Mouse (Mus musculus) heart, adult 9 months (tissue): ENCODE results near the gene Cd6.

Source experiments
- DNase-seq, 2 experiments: peaks; one replicate each; pipeline ENCODE4 v3.0.0; 2022; ENCODE audit warnings: low spot score in 2 of 2

Cd6 gene

GRCm38 (mm10) chr19:10803751-10804150 is 26.1 kb downstream of the Cd6 start:
- DNase-seq: no peak

DNA sequence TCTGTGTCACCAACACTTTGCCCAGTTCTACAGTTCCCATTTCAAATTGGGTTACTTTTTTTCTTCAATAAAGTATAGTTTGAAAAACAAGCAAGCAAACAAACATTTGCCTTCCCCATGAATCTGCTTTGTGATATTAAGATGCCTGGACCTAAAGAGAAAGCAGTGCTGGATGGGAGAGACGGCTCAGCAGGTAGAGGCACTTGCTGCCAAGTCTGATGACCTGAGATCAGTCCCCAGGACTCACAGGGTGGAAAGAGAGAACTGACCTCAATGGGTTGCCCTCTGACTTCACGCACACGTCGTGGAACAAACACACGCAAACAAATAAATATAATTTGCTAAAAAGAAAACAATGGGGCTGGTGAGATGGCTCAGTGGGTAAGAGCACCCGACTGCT is 28.0 kb downstream of the Cd6 start:
- no peak for DNase-seq

DNA sequence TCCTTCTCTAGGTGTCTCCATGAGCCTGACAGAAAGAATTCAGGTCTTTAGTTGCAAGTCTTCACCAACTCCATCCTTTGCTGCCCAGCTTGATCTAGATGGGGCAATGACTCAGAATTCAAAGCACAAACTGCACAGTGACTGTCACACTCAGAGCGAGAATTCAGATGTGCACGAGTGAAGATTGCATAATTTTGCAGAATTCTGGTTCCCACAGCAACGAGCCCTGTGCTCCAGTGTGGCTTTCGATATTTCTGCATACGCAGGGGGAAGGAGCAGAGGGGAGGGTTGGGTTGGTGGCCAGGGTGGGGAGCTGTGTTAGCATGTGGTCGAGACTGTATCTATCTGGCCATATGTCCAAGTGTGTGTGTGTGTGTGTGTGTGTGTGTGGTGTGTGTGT is 28.8 kb downstream of the Cd6 start:
- no peak for DNase-seq

DNA sequence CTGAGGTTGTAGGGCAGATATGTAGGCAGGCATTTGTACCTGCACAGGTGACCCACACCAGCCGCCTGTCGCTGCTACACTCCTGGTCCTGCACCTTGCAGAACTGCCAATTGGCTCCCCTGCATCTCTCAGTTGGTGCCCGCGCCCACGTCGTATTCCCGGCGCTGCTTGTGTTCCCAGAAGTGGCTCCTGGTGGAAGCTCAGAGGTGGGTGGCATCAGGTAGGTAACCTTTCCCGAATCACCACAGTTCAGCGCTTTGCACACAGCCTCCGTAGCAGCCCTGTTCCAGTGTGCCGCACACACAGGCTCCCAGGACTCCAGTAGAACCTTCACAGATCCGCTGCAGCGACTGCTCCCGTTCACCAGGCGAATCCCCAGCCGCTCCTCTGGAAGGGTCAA is 30.7 kb downstream of the Cd6 start:
- no peak for DNase-seq

- no peak for DNase-seq
Observed at GRCm38 (mm10) chr19:10798576-10798975, 31.3 kb downstream of the Cd6 start.

DNA sequence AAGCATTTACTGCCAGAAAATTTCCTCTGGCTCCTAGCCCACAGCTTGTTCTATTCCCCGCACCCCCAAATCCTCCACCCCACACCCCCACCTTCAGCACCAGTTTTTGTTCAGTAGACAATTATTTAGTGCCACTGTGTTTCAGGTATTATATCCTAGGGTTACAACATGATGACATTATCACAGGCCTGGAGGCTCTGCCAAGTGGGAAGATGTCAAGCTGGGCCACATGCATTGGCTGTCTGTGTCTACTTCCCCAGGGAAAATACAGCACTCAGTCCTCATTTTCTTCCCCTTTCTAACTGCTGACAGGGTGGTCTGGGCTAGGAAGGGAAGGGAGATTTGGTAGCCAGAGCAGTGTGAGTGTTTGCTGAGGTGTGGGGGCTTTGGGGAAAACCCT is 34.9 kb downstream of the Cd6 start:
- DNase-seq: no peak

- no peak for DNase-seq
Observed at GRCm38 (mm10) chr19:10793044-10793443, 36.8 kb downstream of the Cd6 start.

GRCm38 (mm10) chr19:10790323-10790722 is 39.5 kb downstream of the Cd6 start:
- DNase-seq: no peak

DNA sequence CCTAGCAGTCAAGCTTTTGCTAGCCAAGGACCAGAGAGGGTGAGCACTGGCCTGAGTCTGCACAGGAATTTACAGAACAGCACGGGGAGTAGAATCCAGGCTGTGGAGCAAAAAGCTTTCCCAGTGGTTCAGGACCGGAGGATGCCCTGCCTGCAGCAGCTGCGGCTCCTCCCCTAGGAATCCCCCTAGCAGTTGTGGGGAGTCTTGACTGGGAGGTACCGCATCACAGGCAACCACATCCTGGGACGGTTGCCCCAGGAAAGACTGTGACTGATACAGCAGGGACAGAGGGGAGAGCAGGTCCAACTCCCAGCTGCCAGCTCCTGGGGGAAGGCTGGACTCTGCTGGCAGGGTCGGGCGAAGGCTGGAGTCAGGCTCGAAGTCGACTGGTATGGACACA is 41.6 kb downstream of the Cd6 start:
- no peak for DNase-seq

- no peak for DNase-seq
Observed at GRCm38 (mm10) chr19:10787406-10787805, 42.5 kb downstream of the Cd6 start.

DNA sequence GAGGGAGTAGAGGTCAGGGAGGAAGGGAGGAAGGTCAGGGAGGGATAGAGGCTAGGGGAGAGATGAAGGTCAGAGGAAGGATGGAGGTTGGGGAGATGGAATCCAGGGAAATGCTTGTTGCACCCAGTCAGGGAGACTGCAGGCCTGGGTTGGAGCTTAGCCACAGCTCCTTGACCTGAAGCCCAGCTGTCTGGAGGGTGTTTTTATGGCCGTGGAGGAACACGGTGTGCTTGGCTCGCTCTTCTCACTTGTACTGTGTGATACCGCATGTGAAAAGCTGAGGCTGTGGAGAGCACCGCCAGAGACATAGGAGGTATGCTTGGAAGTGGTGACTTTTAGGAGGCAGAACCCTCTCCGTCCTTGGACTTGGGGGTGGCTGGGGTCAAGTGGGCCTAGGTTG is 43.1 kb downstream of the Cd6 start:
- DNase-seq: peak in 1 of 2 experiments; percentile 32

GRCm38 (mm10) chr19:10784796-10785459 is 44.9 kb downstream of the Cd6 start:
- no peak for DNase-seq

GRCm38 (mm10) chr19:10784061-10784460 is 45.8 kb downstream of the Cd6 start:
- no peak for DNase-seq

GRCm38 (mm10) chr19:10783168-10783567 is 46.7 kb downstream of the Cd6 start:
- no peak for DNase-seq

GRCm38 (mm10) chr19:10781641-10782040 is 48.2 kb downstream of the Cd6 start:
- peak in 1 of 2 experiments; percentile 27 for DNase-seq

- no peak for DNase-seq
Observed at GRCm38 (mm10) chr19:10776906-10777305, 53.0 kb downstream of the Cd6 start.

DNA sequence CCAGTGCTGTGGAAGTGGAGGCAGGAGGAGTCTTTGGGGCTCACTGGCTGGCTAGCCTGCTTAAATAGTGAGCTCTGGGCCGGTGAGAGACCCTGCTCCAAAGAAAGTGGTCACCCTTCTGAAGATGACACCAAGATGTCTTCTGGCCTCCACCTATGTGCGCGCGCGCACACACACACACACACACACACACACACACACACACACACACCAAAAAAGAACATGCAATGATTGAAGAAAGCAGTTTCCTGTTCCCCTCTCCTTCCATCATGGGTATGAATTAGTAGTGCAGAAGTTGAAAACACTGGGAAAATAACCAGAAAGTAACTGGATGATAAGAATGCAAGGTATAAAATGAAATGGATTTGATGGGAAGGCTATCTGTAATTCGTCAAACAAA is 55.7 kb downstream of the Cd6 start:
- no peak for DNase-seq

GRCm38 (mm10) chr19:10773384-10773783 is 56.5 kb downstream of the Cd6 start:
- DNase-seq: no peak

DNA sequence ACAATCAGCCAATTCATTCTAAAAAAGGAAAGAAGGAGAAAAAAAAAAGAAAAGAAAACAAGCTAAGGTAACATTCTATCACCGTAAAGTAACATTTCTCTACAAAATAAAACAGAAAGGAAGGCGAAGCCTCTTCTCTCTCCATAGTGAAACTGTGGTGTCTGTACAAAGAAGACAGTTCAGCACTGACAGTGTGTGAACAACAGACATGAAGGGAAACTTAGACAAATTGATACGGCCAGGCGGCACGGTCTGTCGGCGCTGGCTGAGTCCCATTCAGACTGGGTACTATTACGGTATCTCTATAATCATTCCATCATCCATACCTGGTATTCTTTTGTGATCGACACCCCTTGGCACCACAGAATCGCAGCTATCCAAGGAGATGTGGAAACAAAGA is 57.0 kb downstream of the Cd6 start:
- DNase-seq: no peak

- no peak for DNase-seq
Observed at GRCm38 (mm10) chr19:10771995-10772394, 57.9 kb downstream of the Cd6 start.

- DNase-seq: no peak
Observed at GRCm38 (mm10) chr19:10769429-10770195, 60.2 kb downstream of the Cd6 start.

DNA sequence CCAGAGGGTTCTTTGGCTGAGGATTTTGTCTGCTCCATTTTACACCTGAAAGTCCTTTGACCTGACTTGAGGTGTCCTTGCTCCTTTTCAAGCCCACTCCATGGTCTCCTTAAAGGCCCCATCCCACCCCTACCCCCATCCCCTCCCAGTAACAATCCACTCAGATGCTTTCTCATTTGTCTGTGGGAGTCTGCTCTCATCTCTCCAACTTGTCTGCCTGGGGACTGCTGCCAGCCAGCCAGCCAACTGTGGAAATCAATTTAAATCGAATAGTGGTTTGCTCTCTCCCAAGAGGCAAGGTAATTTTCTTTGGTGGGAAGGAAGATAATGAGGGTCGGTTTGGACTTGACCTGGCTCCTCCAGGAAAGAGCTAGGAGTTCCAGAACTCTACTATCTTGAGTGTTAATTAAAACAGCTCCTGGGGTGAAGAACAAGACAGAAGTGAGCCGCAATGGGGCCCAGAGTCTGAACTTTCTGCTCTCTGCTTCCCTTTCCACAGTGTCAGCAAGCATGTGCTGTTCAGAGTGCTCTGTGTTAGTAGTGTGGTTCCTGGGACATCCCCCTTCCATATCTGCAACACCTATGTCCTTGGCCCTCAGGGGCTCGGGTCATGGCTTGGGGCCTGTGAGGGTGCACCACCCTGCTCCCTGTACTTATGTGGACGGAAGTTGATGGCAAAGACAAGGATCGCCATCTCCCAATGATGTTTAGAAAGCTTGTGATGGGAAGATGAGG is 61.0 kb downstream of the Cd6 start:
- DNase-seq: no peak

DNA sequence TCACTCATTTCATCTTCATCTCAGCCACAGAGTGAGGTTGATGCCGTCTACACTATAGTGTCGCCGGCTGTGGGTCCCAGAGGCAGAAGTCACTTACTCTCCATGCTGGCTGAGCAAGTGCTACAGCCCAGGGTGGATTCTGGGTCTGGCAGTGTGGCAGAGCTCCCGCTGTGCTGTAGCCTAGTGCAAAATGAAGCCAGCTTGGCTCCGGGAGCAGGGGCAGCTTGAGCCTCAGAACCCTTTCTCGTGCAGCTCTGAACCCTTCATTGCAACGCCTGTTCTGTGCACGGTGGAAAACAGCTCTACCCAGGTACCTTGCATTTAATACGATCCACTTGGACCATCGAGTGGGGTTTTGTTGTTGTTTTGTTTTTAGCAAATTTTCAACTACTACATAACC is 62.2 kb downstream of the Cd6 start:
- DNase-seq: no peak
